Mouse (Mus musculus) myocyte (in vitro differentiated cells): ENCODE data around the gene Arl2bp.

Experiments
- E2F4 ChIP-seq: IDR thresholded peaks from one replicate; pipeline ENCODE4 v1.6.1; 2011; ENCODE audit warnings: mild to moderate bottlenecking, control low read depth, moderate library complexity; ENCODE audit not compliant: insufficient read depth
- MAX ChIP-seq: IDR thresholded peaks from one replicate; pipeline ENCODE4 v1.6.1; 2011; ENCODE audit warnings: low read depth, mild to moderate bottlenecking, control low read depth
- POLR2A ChIP-seq: IDR thresholded peaks from one replicate; pipeline ENCODE4 v1.6.1; 2011; ENCODE audit warnings: low read depth, mild to moderate bottlenecking, control low read depth, moderate library complexity; ENCODE audit not compliant: insufficient read length
- REST ChIP-seq: IDR thresholded peaks from one replicate; pipeline ENCODE4 v1.6.1; 2011; ENCODE audit warnings: mild to moderate bottlenecking, control low read depth, moderate library complexity; ENCODE audit not compliant: insufficient read depth, insufficient read length
- TCF12 ChIP-seq: IDR thresholded peaks from one replicate; pipeline ENCODE4 v1.6.1; 2011; ENCODE audit warnings: mild to moderate bottlenecking, control low read depth; ENCODE audit not compliant: poor library complexity, insufficient read depth, severe bottlenecking

DNA sequence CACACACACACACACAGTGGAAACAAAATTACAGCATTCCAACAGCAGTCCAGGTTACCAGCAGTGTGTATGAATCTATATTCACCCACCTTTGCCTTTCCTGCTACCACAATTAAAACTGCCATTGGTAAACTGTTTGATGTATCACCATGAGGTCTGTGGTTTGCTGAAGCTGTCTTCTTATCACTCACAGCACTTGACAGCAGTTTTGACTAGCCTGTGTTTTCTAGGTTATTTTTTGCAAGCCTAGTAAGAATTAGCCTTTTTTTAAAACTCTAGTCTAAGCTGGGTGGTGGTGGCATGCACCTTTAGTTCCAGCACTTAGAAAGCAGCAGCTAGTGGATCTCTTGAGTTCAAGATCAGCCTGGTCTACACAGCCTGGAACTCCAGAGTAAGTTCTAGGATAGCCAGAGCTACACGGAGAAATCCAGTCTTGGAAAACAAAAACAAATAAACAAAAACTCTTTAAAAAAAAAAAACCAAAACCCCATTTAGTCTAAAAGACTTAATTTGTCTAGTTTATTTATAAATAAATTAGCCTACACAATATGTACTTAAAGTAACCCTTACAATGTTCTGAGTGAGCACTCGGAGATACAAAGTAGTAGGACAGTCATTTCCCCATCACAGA, 32.7 kb upstream of the Arl2bp start:
- no peak for TF ChIP-seq REST
- TF ChIP-seq MAX: no peak
- no peak for TF ChIP-seq E2F4
- no peak for TF ChIP-seq POLR2A
- TF ChIP-seq TCF12: no peak
